Mouse (Mus musculus) ovary, postnatal 14 days (tissue): ENCODE results near the gene Kirrel3.

Experiments used
- DNase-seq: peaks from one replicate; pipeline ENCODE4 v3.0.0; 2022; ENCODE audit warnings: low spot score

Gene Kirrel3

DNA sequence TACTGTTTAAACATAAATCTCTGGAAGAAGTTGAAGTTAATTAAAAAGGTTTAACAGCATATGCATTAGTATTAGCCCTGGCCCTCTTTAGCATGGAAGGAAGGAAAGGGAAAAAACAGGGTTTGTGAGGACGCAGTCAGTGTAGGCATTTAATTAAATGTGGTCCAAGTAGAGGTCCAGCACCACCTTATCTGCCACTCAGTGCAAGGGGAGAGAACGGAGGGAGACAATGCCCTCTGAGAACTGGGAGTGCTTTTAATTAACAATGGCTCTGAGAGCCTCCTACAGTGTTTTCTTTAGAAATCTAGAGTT lies 339.4 kb downstream of the Kirrel3 start:
- no peak for DNase-seq

DNA sequence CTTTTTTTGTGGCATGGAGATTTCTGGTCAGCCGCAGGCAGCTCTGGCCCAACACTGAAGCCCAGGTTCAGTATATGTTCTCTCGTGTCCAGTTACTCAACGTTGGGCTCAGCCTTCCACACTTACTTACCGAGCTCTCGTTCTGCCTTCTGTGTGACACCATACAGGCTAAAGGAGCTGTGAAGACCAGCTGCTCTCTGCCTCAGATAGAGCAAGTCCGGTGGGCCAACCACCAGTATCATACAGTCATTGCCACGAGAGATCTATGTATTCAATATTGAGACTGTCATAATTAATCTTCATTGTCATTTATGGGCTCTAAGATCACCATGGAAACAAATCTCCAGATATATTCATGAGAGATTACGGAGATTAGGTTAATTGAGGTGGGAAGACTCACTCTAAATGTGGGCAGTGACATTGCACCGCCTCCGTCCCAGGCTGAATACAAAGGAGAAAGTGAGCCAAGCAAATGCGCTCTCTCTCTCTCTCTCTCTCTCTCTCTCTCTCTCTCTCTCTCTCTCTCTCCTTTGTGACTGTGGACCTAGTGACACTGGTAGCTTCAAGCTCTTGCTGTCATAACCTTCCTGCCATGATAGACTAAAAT lies 339.8 kb downstream of the Kirrel3 start:
- DNase-seq: no peak

DNA sequence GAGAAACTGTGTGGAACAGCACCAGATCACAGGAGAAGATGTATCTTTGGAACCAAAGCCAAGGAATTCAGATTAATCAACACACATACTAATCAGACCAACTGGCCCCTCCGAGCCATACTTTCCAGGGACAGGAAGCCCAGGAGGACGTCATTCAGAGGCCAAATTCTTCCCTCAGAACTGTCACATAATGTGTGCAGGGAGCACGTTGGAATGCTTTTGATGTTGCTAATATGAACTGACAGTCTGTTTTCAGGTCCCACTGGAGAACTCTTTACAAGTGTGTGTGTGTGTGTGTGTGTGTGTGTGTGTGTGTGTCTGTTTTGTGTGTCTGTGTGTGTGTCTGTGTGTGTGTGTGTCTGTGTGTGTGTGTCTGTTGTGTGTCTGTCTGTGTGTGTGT lies 345.0 kb downstream of the Kirrel3 start:
- no peak for DNase-seq

- no peak for DNase-seq
These were observed 351.1 kb downstream of the Kirrel3 start for GRCm38 (mm10) chr9:34836801-34837200.

DNA sequence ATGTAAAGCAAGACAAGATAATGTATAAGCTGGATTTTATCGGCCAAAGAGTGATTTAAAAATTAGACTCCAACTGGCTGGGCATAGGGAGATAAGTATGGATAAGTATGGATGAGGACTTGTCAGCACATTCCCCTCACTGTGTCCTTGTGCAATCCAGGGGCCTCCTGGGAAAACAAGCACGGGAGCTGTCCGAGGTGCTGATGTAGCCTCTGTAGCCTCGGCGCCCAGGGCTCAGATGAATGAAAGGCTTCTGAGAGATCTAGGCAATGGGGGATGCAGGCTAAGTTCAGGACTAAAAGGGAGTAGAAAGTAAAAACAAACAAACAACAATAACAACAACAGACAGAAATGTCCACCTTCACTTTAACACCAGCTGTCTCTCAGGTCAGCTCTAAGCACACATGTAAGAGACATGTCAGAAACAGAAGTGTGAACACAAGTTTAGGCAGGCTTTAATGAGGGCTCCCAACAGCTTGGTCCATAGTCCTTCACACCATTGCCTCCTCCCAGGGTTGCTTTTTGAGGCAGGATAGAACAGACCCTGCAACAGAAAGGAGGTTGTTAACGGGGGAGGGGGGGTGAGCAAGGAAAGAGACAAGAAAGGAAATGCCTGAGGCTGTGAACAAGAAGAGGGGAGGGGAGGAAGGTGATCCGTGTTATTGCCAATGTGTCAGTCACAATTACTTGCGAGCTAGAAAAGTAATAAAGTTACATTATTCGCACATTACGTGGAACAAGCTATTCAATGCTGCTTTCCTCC lies 352.2 kb downstream of the Kirrel3 start:
- peak; percentile 20 for DNase-seq

- no peak for DNase-seq
These were observed 357.7 kb downstream of the Kirrel3 start for GRCm38 (mm10) chr9:34843275-34843965.

DNA sequence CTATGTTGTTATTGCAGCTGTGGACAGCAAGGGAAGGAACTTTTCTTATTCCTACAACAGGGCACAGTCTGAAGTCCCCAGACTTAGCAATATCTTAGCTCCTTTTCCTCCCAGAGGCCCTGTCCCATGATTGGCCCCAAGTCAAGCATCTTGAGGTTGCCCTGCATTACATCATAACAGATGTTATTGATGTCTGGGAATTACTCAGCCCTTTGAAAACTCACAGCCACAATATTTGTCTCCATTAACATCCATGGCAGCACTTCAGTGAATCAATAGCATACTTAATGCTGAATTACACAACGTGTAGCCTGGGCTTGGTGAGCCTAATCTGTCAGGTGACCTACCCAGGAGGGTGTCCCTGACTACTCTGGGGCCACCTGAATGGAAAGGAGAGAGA lies 360.7 kb downstream of the Kirrel3 start:
- DNase-seq: no peak

DNA sequence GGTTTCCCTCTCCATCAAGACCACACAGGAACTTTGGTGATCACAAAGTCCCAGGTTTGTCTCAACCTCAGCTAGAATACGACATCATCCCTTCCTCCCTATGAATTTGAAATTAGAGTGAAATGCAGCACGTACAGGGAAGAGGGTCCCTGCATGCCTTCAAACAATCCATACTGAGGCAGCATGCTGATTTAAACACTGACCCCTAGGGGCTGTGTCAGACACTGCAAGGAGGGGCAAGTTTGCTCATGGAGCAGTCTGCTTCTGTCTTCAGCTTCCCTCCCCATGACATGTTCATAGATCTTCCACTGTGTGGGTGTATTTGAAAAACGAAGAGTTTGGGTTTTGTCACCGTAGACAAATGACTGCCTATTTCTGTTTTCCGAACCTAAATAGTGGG lies 362.0 kb downstream of the Kirrel3 start:
- no peak for DNase-seq

DNA sequence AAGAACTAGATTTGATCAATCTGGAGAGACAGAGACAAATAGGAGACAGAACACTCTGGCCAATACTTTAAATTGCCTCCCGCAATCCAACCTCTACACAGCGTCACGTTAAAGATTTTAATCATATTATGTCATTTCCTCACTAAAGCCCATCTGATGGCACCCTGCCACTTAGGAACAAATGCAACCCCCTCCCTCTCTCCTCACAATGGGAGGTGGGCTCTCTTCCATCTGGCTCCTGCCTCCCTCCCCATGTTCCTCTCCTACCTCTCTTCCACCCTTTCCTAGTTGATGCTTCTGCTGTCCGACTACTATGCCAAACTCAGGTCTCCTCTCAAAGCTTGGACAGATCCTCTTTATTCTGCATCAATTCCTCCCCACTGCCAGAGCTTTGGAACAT lies 365.4 kb downstream of the Kirrel3 start:
- no peak for DNase-seq

DNA sequence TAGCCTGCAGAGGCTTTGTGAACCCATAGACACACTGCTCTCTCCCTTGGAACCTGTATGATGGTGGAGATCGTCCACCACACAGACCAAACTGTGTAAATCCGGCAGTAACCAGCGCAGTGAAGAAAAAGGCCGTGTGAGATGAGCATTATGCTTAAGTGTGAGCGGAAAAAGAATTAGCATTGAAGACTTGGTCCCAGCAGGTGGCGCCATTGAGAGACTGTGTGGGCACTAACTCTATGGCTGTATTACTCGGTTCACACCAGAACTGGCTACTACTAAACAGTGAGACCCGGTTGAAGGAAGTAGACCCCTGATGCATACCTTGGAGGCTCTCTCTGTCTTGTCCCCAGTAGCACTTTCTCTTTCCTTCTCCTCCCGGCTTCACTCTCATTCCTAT lies 371.9 kb downstream of the Kirrel3 start:
- DNase-seq: no peak

- no peak for DNase-seq
These were observed 372.4 kb downstream of the Kirrel3 start for GRCm38 (mm10) chr9:34858071-34858470.

DNA sequence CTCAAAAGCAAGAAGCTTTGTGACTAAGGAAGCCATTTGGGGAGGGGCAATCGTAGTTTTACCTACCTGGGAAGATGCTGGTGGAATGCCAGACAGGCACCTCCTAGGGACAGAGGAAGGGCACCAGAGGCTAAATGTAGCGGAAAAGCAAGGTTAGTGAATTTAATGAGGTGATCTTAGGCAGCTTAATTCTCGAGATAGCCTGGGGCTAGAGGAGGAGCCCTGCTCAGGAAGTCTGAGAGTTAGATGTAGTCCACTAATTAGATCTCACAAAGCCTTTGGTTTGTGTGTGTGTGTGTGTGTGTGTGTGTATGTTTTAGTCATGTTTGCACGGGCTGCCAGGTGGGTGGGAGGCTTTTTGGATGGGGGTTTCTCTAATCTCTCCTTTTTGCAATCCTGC lies 375.2 kb downstream of the Kirrel3 start:
- DNase-seq: no peak

DNA sequence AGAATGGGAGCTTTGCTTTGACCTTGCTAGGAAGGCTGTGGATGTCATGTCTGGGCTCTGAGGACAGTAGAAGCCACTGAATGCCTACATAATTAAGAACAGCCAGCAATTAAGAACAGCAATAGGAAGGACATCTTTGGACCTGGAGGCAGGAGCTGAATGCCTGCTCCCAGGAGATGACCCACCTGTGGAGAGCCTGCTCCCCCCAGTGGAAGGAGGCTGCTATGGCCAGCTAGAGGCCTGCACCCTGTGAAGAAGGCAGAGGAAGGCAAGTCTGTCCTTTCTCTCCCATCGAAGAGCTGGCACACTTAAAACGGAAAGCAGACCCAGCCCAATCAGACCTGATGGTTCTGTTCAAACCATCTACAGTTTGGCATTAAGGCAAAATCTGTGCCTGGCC lies 376.1 kb downstream of the Kirrel3 start:
- DNase-seq: no peak

DNA sequence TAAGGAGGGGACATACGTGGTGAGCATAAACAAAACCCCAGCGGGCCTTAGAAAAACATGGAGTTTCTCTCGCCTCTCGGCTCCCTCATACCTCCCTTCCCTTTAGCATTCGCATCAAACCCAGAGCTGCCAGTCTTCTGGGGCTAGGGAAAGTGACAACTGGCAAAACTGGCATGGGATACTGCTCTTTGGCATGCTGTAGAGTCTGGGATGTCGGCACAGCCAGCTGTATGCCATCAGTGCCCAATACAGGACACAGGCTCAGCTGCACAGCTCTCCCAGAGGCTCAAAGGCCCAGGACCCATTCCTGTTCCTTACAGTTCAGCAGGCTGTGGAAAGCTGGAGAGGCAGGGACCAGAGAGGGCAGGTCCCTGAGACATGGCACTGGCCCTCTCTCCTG lies 379.9 kb downstream of the Kirrel3 start:
- no peak for DNase-seq

- no peak for DNase-seq
These were observed 385.7 kb downstream of the Kirrel3 start for GRCm38 (mm10) chr9:34871316-34871966.

DNA sequence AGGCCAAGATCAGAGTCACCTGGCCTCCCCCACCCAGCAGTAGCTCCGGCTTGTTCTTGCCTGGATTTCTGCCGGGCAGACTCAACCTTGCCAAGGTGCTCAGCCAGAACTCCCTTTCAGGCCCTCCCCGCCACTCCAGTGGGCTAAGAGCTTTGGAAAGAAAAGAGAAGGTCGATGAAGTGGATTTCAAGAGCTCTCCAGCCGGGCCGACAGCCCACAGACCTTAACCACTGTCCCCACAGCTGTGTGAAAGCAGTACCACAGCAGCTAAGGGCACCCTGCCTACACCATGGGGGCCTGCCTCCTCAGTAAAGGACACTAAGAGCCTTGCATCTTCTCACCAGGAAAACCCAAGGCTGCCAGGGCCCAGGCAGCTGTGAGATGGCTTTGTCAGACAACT lies 389.5 kb downstream of the Kirrel3 start:
- DNase-seq: no peak

DNA sequence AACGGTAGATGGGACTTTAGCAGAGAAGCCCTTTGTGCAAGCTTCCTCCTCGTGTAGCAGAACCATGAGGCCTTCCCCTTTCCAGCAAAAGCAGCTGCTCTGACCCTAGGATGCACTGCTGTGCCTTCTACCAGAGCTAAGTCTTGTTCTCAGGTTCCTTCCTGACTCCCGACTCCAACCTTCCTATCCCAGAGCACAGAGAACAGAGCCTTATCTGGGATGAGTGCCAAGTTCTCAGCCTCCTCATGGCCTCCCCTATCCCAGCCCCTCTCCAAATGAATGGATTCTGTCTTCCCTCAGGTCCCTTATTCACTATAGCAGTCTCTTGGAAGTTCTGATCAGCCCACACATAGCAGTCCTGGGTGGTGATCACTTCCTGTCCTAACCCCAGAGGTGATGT lies 391.5 kb downstream of the Kirrel3 start:
- DNase-seq: no peak

- no peak for DNase-seq
These were observed 392.1 kb downstream of the Kirrel3 start for GRCm38 (mm10) chr9:34877799-34878198.

- DNase-seq: no peak
These were observed 396.1 kb downstream of the Kirrel3 start for GRCm38 (mm10) chr9:34881750-34882149.

DNA sequence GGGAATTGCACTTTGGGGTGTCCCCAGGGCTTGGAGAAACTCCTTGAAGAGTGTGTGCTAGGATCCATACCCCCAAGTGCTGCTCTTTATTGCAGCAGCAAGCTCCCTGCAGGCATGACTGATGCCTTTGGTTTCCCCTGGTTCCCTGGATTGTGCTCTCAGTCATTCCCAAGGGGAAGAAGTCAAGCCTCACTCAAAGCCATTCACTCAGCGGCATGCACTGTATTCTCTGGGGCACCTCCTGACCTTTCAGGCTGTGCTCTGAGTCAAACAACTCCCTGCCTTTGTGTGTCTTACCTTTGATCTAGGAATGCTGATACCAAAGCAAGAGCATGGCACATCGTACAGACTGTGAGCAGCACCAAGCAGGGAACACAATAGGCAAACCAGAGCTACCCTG lies 396.5 kb downstream of the Kirrel3 start:
- DNase-seq: no peak

DNA sequence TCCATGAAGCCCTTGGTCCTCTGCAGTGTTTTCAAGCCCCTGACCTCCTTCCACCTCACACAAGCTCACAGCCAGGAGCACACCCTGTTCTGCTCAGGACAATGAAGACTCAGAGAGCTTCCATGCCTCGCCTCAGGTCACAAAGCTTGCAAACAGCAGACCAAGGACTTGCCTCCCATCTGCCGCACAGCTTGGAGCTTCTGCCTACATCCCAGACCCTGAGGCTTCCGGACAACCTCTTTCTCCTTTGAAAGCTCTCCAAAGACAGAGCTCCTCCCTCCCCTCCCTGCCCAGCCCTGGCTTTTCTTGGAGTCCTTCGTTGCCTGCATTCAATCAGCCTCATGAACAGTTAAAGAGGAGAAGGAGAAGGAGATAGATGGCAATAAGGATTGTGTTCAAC lies 397.4 kb downstream of the Kirrel3 start:
- no peak for DNase-seq

DNA sequence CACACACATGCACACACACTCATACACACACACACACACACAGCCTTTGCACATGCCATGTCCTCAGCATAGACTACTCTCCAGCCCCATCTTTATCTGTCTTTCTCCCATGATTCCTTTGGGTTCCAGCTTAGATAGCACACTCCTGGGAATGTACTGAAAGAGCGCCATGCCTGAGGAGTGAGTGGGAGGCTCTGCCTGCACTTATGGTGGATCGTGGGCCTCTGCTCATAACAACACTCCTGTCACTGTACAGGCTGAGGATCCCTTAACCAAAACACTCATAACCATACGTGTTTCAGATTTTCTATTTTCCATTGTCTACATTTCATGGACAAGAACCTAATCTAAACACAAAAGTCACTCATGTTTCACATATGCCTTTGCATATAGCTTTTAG lies 398.6 kb downstream of the Kirrel3 start:
- DNase-seq: no peak

GRCm38 (mm10) chr9:34884942-34885341 lies 399.2 kb downstream of the Kirrel3 start:
- no peak for DNase-seq
